Mouse (Mus musculus): ENCODE measurements around the gene Tsc1.

Gene Tsc1

DNA sequence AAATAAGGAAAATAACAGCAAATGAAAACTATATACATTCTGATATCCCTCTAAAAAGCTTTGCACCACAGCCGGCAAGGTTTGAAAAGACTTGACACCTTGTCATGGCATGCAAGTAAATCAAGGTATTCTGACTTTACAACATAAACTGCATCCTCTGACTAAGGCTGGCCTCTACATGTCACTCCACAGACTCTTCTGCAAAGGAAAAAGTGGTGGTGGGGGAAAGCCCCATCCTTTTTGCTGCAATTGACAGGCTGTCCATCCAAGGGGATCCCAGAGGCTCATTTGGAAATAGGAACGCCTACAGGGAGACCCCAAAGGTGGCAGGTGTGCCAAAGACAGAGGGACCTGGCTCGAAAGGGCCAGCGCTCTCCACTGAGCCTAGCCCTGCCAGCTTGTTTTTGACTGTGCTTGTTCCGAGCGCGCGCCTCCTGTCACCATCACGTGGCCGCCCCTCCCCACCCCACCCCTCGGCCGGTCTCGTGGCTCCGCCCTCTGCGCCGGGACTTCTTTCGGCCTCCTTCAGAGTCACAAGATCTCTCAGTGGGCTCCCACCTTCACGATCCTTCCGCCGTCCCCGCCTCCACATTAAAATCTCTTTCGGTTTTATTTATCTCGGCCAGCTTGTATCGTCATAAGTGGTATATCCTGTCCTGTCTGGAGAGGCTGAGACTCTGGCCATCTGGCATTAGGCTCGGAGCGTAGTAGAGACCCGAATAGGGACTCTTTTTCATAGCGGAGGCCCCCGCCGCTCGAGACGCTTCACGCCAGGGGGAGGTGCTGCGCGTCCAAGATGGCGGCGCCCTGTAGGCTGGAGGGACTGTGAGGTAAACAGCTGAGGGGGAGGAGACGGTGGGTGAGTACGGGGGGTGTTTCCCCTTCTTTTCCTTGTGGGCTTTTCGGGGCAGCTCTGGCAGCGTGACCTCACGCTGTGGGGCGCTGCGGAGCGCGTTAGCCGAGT, at the start of gene Tsc1:
Tsc1 (plus strand) TSS at position 768 of the 964 bp plus-strand sequence.
- peak; percentile 94 to 95 for DNase-seq (ENCODE audit: low spot score in 2 of 2)

DNA sequence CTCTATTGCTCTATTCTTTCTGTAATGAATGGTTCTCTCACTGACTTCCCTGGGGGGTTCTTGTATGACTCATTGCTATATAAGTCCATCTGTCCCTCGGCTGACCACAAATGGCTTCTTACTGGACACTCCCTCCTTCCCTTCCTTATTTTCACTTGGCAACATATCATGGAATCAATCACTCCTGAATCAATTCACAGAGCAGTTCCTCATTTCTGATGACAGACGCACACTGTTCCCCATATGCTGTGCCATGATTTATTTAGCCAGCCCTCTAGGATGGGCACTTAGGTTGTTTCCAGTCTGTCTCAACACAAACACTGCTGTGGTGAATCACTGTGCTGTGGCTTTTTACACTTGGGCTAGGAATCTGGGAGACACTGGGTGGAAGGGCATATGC, 49.5 kb upstream of the Tsc1 start:
- no peak for DNase-seq (ENCODE audit: low spot score in 2 of 2)

DNA sequence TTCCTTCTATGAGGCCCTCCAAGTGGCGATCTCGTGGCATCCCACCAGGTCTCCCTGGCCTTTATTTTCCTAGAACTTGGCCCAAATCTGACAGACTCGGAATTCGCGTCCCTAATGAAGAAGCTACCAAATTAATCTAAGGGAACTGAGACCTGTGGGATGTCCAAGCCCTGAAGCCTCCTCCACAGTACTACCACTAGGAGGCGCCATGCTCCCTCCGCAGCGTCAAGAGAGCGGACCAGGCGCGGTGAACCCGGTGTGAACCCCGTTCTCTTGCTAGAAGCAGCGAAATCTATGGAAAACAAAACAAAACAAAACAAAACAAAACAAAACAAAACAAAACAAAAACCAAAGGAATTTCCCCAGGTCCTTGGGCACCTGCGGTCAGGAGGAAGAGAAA, 48.2 kb upstream of the Tsc1 start:
- peak; percentile 50 to 81 for DNase-seq (ENCODE audit: low spot score in 2 of 2)

DNA sequence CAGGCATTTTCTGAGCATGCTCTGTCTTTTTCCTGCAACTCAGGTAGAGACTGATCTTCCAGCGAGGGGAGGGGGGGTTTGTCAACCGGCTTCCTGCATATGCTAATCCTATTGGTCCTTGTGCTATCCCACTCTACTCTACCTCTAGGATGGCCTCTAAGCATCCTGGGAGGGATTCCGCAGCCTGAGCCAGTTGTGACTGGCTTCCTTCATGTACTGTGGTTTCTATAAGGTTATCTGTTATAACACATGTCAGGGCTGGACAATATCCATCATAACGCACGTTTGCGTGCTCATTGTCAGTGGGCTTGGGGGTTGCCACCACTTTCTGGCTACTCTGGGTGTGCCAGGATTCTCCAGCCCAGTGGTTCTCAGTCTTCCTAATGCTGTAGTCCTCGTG, 45.0 kb upstream of the Tsc1 start:
- no peak for DNase-seq (ENCODE audit: low spot score in 2 of 2)

DNA sequence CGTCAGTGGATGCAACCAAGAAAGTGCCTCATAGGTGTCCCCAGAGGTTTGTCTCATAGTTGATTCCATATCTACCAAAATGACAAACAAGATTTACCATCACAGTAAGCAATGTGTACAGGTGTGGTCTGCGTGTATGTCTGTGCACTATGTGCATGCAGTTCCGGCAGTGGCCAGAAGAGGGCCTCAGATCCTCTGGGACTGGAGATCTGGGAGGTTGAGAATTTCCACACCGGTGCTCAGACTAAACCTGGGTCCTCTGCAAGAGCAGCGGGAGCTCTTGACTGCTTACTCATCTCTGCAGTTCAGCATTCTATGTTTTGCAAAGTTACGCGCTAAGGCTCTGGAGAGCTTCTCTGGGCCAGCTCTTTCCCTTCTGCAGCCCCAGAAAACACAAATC, 44.0 kb upstream of the Tsc1 start:
- DNase-seq (ENCODE audit: low spot score in 2 of 2) = no peak

DNA sequence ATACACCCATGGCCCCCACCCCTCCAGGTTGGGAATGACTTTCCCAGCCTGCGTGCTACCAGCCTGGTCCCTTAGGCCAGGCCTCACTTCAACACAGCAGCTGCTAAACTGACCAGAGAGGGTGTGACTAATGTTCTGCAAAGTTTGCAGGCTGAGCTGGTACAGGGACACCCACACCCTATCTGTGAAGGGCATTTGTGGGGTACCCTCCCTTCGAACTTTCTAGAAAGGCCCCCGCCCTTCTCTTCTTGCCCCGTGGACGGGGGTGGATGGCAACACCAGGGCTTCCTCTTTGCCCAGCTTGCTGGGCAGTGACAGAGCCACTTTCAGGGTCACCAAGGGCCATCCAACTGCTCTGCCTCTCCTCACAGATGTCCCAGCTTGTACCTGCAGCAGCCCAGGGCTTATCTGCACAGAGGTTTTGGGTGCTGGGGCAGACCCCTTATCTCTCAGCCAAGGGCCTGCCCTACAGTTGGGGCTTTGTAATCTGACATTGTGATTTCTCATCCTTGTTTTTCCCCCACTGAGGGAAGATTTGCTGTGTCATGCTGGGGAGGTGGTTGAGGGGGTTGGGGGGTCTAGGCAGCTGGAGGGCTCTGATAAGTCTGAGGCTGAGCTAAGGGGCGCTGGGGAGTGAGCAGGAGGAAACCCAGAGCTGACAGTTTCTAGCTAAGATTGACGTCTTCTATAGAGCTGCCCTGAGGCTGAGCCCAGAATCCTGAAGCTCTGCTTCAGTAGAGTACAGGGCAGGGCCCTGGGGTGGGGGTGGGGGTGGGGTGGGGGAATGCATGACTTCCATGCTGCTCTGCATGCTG, 43.1 kb upstream of the Tsc1 start:
- peak in 1 of 2 experiments; percentile 31 for DNase-seq (ENCODE audit: low spot score in 2 of 2)

DNA sequence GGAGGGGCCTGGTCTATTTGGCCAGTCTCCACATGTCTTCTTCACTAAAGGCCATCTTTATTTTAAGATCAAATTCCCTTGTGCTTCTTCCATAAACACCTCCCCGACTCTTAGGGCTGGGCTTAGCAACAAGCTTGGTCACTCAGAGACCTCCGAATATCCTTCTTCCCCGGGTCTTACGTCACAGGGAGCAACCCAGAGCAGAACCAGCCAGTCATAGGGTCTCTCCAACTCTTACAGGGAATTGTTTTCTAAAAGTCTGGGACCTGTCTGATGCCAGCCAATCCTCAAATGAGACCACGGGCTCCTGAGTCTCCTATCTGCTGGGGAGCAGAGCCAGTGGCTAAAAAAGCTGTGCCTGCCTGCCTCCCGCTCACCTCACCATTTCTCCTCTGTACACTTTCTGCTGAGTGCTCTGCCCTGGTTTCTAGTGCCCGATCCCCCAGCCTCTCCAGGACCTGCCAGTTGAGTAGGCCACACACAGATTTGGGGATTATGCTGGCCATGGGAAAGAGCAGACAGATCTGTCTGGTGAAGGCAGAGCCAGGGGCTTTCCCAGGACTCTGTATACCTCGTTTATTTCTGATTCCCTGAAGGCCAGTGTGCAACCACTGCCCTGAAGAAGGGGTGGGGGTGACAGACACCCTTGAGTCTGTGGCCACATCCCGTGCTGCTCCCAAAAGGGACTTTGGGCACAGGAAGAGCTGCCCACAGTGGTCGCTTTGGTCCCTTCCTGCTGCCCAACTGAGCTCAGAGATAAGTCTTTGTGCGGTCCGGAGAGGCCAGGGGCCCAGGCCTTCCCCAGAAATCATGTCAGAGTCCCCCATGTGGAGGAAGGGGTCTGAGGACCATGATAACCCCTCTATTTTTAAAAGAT, 42.1 kb upstream of the Tsc1 start:
- DNase-seq (ENCODE audit: low spot score in 2 of 2) = no peak

DNA sequence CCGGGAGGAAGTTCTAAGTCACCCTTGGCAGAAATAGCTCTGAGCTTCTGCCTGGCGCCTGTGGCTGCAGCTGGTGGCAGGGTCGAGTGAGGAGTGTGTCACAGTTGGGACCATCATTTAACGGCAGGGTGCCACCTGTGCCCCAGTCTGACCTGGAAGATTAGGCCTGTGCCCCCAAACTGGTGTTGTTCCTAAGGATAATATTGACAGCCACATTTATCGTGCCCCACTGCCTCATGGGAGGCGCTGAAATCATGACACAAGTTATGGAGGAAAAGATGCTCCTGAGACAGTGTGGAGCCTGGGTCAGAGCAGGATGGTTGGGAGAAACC, 41.5 kb upstream of the Tsc1 start:
- peak; percentile 37 to 42 for DNase-seq (ENCODE audit: low spot score in 2 of 2)

DNA sequence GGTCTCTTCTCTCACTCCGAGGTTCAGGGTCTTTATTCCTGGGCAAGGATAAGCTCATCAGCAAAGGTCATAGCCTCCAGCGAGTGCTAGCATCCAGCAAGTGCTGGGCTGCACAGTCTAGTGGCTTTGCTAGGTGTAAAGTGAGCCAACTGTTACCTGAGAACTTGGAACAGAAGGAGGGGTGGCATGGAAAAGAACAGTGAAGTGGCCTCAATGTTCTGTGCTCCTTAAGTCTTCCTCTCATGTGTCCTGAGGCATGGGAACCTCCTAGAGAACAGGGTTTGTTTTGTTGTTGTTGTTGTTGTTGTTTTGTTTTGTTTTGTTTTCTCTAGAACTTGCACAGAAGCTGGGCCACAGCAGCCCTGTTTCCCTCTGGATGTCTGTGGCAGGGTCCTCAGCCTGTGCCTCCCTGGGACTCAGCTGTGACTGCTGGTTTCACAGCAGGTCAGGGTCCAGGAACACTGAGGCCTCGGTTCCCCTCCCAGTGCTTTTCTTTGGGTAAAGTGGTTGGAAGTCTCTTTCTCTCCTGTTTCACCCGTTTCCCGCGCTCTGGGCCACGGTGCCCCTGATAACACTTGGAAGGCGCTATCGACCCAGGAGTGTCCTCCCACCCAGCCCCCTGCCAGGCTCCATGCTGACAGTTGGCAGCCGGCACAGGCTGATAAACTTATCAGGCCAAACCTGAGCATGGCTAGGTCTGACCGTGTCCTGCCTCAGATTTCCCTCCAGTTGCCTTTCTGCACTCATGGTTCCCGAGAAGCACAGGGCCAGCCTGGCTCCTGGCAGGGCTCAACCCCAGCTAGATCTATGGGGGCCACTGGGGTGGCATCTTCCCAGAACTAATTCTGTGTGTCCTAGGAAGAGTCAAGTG, 39.1 kb upstream of the Tsc1 start:
- no peak for DNase-seq (ENCODE audit: low spot score in 2 of 2)

DNA sequence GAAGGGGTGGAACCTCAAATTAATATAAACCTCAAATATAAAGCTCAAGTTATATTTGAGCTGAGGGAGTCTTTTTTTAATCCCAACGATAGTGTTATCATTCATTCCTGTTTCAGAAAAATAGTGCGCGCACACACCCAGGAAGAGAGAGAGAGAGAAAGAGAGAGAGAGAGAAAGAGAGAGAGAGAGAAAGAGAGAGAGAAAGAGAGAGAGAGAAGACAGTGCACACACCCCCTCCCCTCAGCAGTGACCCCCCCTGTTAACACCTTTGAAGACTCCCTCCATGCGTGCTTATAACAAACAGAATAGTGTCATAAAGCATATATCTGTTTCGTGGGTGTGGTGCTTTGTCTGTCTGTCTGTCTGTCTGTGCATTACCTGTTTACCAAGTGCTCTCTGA, 37.5 kb upstream of the Tsc1 start:
- DNase-seq (ENCODE audit: low spot score in 2 of 2) = no peak

DNA sequence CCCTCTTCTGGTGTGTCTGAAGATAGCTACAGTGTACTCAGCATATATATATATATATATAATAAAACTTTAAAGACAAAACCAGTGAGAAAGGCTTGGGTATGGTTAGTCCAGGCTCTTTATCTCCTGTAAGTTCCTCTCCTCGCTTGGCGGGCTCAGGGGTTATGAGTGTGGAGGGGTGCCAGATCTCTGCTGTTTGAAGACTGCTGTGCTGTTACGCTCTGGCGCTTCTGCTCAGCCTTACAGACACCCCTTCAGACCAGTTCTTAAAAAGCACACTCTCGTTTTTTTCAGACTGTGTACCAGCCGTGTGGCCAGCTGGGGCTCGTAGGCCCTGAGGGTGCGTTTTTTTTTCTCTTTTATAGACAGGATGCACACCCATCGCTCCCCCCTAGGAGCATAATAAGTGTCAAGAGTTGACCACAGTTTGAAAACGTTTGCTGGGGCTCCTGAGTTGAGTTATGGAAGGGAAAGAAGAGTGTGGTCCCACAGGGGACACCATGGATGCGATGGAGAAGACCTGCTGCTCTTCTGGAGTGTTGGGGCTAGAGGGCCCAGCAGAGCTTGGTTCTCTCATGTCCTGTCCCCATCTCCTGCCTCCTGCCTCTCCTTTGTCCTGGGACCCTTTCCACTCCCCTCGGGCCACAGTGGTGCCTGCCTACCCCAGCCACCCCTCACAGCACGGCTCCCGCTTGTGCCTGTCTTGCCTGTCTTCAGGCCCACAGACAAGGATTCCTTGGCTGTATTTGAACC, 35.1 kb upstream of the Tsc1 start:
- no peak for DNase-seq (ENCODE audit: low spot score in 2 of 2)

DNA sequence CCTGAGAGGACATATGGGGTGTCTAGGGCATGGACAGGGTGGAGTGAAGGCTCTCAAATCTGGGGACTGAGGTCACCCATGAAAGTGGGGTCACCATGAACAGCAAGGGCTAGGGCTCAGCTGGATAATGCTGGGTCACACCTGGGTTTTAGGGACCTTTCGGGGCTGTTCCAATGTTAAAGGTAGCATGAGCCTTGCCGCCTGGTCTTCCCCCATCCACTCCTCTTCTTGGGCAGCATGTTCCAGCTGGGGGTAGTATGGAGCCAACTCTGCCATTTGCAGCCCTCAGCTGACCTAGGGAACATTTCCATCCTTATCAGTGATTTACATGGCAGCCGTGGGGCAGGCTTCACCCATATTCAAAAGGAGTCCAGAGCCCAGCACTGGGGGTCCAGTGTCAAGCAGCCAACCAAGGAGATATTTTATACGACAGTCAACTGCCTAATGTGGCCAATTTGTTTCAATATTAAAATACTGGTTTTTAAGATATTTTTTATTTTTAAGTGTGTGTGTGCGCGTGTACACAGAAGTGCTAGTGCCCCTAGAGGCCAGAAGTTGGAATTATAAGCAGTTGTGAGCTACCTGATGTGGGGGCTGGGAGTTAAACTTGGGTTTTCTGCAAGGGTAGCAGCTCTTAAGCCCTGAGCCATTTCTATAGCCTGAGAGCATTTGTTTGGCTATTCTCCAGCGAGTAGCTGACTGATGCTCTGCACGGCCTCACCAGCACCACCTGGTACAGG, 34.3 kb upstream of the Tsc1 start:
- DNase-seq (ENCODE audit: low spot score in 2 of 2) = no peak

DNA sequence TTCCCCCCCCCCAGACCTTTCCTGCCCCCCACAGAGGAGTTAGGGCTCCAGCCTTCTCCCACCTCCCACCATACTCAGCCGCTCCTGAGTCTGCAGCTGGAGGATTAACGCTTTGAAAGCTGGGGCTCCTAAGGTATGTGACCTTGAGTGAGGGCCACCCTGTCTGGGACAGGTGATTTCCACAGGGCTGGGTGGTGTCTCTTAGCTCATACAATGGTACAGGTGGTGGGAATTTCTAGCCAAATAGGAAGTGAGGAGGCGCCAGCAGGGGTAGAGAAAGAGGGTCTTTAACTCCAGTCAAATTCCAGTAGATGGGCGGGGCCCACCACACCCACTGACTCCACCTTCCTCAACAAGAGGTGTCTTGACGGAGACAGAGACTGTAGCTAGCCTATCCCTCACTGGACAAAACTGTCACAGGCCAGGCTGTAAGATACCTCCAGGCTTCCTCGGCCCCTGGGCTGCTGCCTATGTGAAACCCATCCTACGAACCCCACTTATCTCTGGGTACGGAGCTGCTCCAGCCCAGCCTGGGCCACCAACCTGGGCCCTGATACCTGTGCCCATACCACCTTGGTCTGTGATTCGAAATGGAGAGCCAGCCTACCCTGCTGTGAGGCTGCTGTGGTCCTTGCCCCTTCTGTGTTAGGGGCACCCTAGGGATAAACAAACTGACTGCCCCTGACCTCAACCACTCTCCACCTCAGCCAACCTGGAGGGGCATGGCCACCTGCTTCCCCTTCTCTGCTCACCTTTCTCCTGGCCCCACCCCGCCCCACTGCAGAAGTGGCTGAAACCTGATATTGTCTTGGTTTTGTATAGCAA, 33.5 kb upstream of the Tsc1 start:
- no peak for DNase-seq (ENCODE audit: low spot score in 2 of 2)

DNA sequence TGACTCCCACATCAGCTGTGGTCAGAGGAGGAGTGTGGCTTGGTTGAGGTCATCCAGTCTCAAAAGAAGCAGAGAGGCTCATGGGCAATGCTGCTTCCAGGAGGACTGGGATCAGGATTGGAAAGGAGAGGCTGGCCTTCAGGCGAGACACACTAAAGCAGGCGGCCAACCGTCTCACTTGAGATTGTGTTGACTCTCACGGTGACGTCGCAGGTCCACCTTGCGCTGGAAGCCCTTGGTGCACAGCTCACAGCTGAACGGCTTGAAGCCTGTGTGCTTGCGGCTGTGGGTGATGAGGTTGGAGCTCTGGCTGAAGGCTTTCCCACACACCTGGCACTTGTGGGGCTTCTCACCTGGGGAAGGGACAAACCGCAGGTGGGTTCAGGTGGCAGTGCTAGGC, 31.2 kb upstream of the Tsc1 start:
- DNase-seq (ENCODE audit: low spot score in 2 of 2) = no peak

DNA sequence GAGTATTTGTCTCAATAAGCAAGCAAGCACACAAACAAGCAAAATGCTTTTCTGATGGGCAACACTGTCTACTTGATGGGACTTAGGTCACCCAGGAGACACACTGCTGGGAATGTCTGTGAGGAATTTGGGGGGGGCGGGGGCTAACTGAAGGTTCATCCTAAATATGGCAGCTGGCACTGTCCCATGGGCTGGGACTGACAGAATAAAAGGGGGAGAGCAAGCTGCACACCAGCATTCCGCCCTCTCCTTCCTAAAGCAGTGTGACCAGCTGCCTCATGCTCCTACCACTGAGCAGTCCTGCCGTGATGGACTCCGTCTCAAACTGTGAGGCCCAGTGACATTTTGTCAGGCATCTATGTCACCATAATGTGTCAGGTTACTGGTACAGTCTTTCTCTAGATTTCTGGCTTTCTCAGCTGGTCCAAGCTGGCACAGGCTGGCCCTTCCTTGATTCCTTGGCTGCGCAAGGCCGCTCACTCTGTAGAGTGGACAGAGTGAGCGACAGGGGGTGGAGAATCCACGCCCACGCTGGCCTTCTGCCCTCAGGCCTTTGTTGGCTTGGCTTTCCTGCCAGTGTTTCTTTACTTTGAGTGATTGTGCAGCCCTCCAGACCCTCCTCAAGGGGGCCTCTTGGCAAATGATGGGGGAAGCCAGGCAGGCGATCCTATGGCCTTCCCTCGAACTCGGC, 30.2 kb upstream of the Tsc1 start:
- DNase-seq (ENCODE audit: low spot score in 2 of 2) = no peak

DNA sequence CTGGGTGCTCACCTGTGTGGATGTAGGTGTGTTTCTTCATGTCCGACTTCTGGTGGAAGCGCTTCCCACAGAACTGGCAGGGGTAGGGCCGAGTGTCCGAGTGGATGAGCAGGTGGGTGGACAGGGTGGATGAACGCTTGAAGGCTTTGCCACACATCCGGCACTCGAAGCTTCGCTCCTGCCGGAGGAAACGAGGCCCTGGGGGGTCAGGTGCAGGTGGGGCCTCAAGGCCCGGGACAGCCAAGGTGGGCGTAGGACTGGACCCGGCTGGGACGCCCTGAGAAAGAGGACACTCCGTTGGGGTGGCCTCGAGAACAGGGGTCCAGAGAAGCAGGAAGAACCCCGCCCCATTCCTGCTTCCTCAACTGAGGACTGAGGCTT, 29.6 kb upstream of the Tsc1 start:
- DNase-seq (ENCODE audit: low spot score in 2 of 2) = no peak

DNA sequence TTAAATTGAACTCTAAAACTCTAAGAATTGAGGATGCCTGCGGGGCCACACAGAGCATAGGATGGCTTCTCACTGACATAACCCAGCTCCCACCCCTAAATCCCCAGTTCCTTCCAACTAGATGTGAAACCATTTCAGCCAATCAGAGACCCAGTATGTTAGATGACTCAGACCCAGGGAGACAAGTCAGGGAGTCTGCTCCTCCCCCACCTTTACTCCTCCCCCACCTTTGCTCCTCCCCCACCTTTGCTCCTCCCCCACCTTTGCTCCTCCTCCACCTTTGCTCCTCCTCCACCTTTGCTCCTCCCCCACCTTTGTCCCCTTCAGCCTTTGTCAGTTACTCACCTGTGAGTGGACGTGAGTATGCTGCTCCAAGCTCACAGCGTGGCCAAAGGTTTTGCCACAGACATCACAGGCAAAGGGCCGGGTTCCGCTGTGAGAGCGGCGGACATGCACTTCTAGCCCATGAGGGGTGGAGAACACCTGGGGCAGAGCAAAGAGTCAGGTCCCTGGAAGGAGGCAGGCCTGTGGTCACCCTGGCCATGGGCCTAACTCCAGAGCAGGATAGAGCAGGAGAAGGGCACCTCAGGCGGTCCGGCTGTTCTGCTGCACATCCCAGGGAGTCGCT, 28.5 kb upstream of the Tsc1 start:
- DNase-seq (ENCODE audit: low spot score in 2 of 2) = no peak

DNA sequence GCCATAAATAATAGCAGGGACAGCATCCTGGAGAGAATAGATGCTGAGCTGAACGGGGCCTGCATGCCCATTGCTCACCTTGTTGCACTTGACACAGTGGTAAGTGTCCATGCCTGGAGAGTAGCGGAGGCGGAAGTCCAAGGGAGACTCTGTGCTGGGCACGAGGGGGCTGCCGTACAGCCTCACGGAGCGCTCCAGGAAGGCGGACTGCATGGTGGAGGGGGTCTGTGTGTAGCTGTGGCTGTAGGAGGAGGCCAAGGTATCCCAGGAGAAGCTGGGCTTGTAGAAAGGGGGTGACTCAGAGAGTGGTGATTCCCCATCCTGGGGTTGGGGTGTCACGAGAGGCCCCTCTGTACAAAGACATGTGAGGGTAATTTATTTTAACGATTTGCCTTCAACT, 27.4 kb upstream of the Tsc1 start:
- DNase-seq (ENCODE audit: low spot score in 2 of 2) = no peak

Data from thymus, postnatal 10 days (tissue).